Mouse (Mus musculus) heart, adult 2 months (tissue): ENCODE measurements at regions not wholly inside any gene's neighbourhood (a gene's known extent, or its start where the extent isn't known, plus 50 kb on each side); places are given as distances from the start of the nearest gene placed in this dataset.

Experiments used
- DNase-seq, 2 experiments: peaks; one replicate each; pipeline ENCODE4 v3.0.0; 2021
- H3K27ac ChIP-seq: fragments of 200-600 bp; 2 replicates; pipeline ENCODE4 v1.8.1; 2022
- H3K27me3 ChIP-seq: fragments of 200-500 bp; 2 replicates; pipeline ENCODE4 v1.6.1; 2012; ENCODE audit warnings: mild to moderate bottlenecking, low read length, inconsistent platforms, mixed read lengths; ENCODE audit not compliant: control insufficient read depth, insufficient read depth
- H3K36me3 ChIP-seq: fragments of 200-500 bp; 2 replicates; pipeline ENCODE4 v1.6.1; 2012; ENCODE audit warnings: low read length, inconsistent platforms; ENCODE audit not compliant: control insufficient read depth, insufficient read depth
- H3K4me1 ChIP-seq: fragments of 200-500 bp; 2 replicates; pipeline ENCODE4 v1.6.1; 2011; ENCODE audit warnings: low read length; ENCODE audit not compliant: control insufficient read depth, insufficient read depth
- H3K4me3 ChIP-seq: fragments of 200-600 bp; 2 replicates; pipeline ENCODE4 v1.8.1; 2022
- H3K79me2 ChIP-seq: fragments of 200-500 bp; replicated peaks from 2 replicates; pipeline ENCODE4 v1.6.1; 2012; ENCODE audit warnings: mild to moderate bottlenecking, inconsistent platforms, low read length, moderate library complexity, mixed read lengths; ENCODE audit not compliant: control insufficient read depth, insufficient read depth
- H3K9ac ChIP-seq: fragments of 200-500 bp; 2 replicates; pipeline ENCODE4 v1.6.1; 2012; ENCODE audit warnings: low read depth, mild to moderate bottlenecking, control low read depth, inconsistent platforms, low read length, mixed read lengths
- CTCF ChIP-seq: fragments of 200-600 bp; IDR thresholded peaks from 2 replicates; pipeline ENCODE4 v1.8.1; 2022; ENCODE audit warnings: antibody characterized with exemption, mild to moderate bottlenecking, moderate library complexity
- EP300 ChIP-seq: fragments of 200-500 bp; IDR thresholded peaks from 2 replicates; pipeline ENCODE4 v1.6.1; 2011; ENCODE audit warnings: low read depth, low read length, control low read depth; ENCODE audit not compliant: insufficient read depth
- POLR2A ChIP-seq: fragments of 200-500 bp; IDR thresholded peaks from 2 replicates; pipeline ENCODE4 v1.6.1; 2011; ENCODE audit warnings: mild to moderate bottlenecking, low read depth, low read length, control low read depth; ENCODE audit not compliant: insufficient read depth
- WGBS: fragments of 180-500 bp; shearing (Covaris S2); methylation state at CpG from one replicate; pipeline ENCODE4 v1.1.7; 2018; 5-methylcytosine and 5-hydroxymethylcytosine counted together
- intact Hi-C: fragments of 180-260 bp; cut with DNase I; formaldehyde crosslinking; loops from one replicate; pipeline ENCODE4 v1.15.1; 2025

GRCm38 (mm10) chr3:51048739-51049138 lies 175.5 kb upstream of the Noct start:
- no peaks in the 10 kb centered on the region for H3K27me3 ChIP-seq
- H3K36me3 ChIP-seq, result no peaks in the 10 kb centered on the region
- H3K9ac ChIP-seq, result no peak overlapping the region
- H3K27ac ChIP-seq, result no peak overlapping the region
- intact Hi-C loops, result no loop called here
- H3K4me3 ChIP-seq, result no peak overlapping the region
- DNase-seq, result no peak
- H3K79me2 ChIP-seq, result no peaks in the 10 kb centered on the region
- TF ChIP-seq POLR2A (no peak), EP300 (no peak), CTCF (no peak)
- H3K4me1 ChIP-seq, result no peaks in the 10 kb centered on the region
- WGBS, result 97% methylated on average over 3 of the region's 3 CpGs

- 87% methylated on average over 1 of the region's 1 CpGs for WGBS
- intact Hi-C loops, result no loop called here
These were observed 174.1 kb upstream of the Noct start for GRCm38 (mm10) chr3:51050156-51050555.

GRCm38 (mm10) chr3:51055004-51055403 lies 169.2 kb upstream of the Noct start:
- H3K79me2 ChIP-seq, result no peaks in the 10 kb centered on the region
- intact Hi-C loops, result no loop called here
- H3K9ac ChIP-seq, result no peak overlapping the region
- TF ChIP-seq CTCF (no peak), POLR2A (no peak), EP300 (no peak)
- H3K4me3 ChIP-seq, result no peak overlapping the region
- no peak overlapping the region for H3K27ac ChIP-seq
- no peak for DNase-seq
- WGBS, result 87% methylated on average over 8 of the region's 8 CpGs
- H3K4me1 ChIP-seq, result no peaks in the 10 kb centered on the region
- H3K36me3 ChIP-seq, result no peaks in the 10 kb centered on the region
- no peaks in the 10 kb centered on the region for H3K27me3 ChIP-seq

More at GRCm38 (mm10) chr3:51050156-51050555, 174.1 kb upstream of the Noct start:
- no peak for DNase-seq
- Histone ChIP-seq H3K9ac (no peak overlapping the region), H3K4me1 (no peaks in the 10 kb centered on the region), H3K27ac (no peak overlapping the region), H3K36me3 (no peaks in the 10 kb centered on the region), H3K27me3 (no peaks in the 10 kb centered on the region), H3K4me3 (no peak overlapping the region), H3K79me2 (no peaks in the 10 kb centered on the region)
- TF ChIP-seq POLR2A (no peak), CTCF (peak; percentile 26; the same call in 1 of the 2 replicates)

GRCm38 (mm10) chr3:51064201-51064600 lies 160.0 kb upstream of the Noct start:
- WGBS, result 45% methylated on average over 4 of the region's 4 CpGs
- H3K4me1 ChIP-seq, result no peaks in the 10 kb centered on the region
- no peak overlapping the region for H3K9ac ChIP-seq

GRCm38 (mm10) chr3:51066373-51066772 lies 157.9 kb upstream of the Noct start:
- Histone ChIP-seq H3K9ac (no peak overlapping the region), H3K27me3 (no peaks in the 10 kb centered on the region), H3K36me3 (no peaks in the 10 kb centered on the region), H3K4me3 (no peak overlapping the region), H3K27ac (no peak overlapping the region), H3K79me2 (no peaks in the 10 kb centered on the region), H3K4me1 (no peaks in the 10 kb centered on the region)
- intact Hi-C loops, result no loop called here
- DNase-seq, result no peak
- 11% methylated on average over 5 of the region's 5 CpGs for WGBS
- TF ChIP-seq POLR2A (no peak), CTCF (no peak), EP300 (no peak)

More at GRCm38 (mm10) chr3:51064201-51064600, 160.0 kb upstream of the Noct start:
- Histone ChIP-seq H3K27ac (no peak overlapping the region), H3K36me3 (no peaks in the 10 kb centered on the region), H3K27me3 (no peaks in the 10 kb centered on the region), H3K79me2 (no peaks in the 10 kb centered on the region), H3K4me3 (no peak overlapping the region)
- TF ChIP-seq CTCF, result no peak
- no peak for TF ChIP-seq POLR2A
- no peak for TF ChIP-seq EP300
- DNase-seq, result no peak
- intact Hi-C loops, result no loop called here

GRCm38 (mm10) chr3:51072417-51072816 lies 151.8 kb upstream of the Noct start:
- intact Hi-C loops, result no loop called here
- no peaks in the 10 kb centered on the region for H3K4me1 ChIP-seq
- no peak overlapping the region for H3K27ac ChIP-seq
- no peaks in the 10 kb centered on the region for H3K36me3 ChIP-seq
- WGBS, result 84% methylated on average over 10 of the region's 10 CpGs
- no peak overlapping the region for H3K9ac ChIP-seq
- H3K4me3 ChIP-seq, result no peak overlapping the region
- no peaks in the 10 kb centered on the region for H3K27me3 ChIP-seq
- DNase-seq, result no peak
- TF ChIP-seq POLR2A (no peak), CTCF (no peak), EP300 (no peak)
- no peaks in the 10 kb centered on the region for H3K79me2 ChIP-seq
